Mouse (Mus musculus): ENCODE results near the gene Kdelr3. TPM values are rescaled to one million over a fixed set of nuclear protein-coding genes. Genes with fewer than 3 reads are reported as not detected.
A peak's percentile ranks its signal among the peaks of the same experiment; 100 is the strongest.

Gene Kdelr3
- polyA plus RNA-seq, 3 experiments from 2014 or later = 0.40 to 1.8 (median 0.42) TPM

- ATAC-seq = no peak
These were observed 4.5 kb upstream of the Kdelr3 start for GRCm38 (mm10) chr15:79511553-79512320.

- ATAC-seq = no peak
These were observed 2.3 kb upstream of the Kdelr3 start for GRCm38 (mm10) chr15:79513940-79514339.

- ATAC-seq = no peak
These were observed 1.5 kb downstream of the Kdelr3 start for GRCm38 (mm10) chr15:79517710-79518109.

- no peak for ATAC-seq
These were observed 2.4 kb downstream of the Kdelr3 start for GRCm38 (mm10) chr15:79518571-79518970.

- no peak for ATAC-seq
These were observed 3.4 kb downstream of the Kdelr3 start for GRCm38 (mm10) chr15:79519400-79520220.

- ATAC-seq = no peak
These were observed 9.4 kb downstream of the Kdelr3 start for GRCm38 (mm10) chr15:79525564-79525963.

- no peak for ATAC-seq
These were observed 10.0 kb downstream of the Kdelr3 start for GRCm38 (mm10) chr15:79525979-79526768.

GRCm38 (mm10) chr15:79527192-79527591 lies 11.0 kb downstream of the Kdelr3 start:
- ATAC-seq = no peak

- ATAC-seq = no peak
These were observed 11.9 kb downstream of the Kdelr3 start for GRCm38 (mm10) chr15:79527991-79528639.

GRCm38 (mm10) chr15:79529935-79530334 lies 13.7 kb downstream of the Kdelr3 start:
- ATAC-seq = no peak

GRCm38 (mm10) chr15:79533796-79534195 lies 17.6 kb downstream of the Kdelr3 start:
- no peak for ATAC-seq

GRCm38 (mm10) chr15:79543968-79544367 lies 27.8 kb downstream of the Kdelr3 start:
- ATAC-seq = no peak

GRCm38 (mm10) chr15:79545496-79545895 lies 29.3 kb downstream of the Kdelr3 start:
- ATAC-seq = no peak

GRCm38 (mm10) chr15:79545921-79546399 lies 29.7 kb downstream of the Kdelr3 start:
- peak; percentile 20 for ATAC-seq

GRCm38 (mm10) chr15:79546410-79547288 lies 30.4 kb downstream of the Kdelr3 start, which contains the start of gene Ddx17:
Ddx17 (minus strand) TSS chr15:79546741.
- peak; percentile 93 for ATAC-seq

GRCm38 (mm10) chr15:79547289-79547820 lies 31.1 kb downstream of the Kdelr3 start:
- no peak for ATAC-seq

GRCm38 (mm10) chr15:79548226-79548625 lies 32.0 kb downstream of the Kdelr3 start:
- ATAC-seq = no peak

GRCm38 (mm10) chr15:79552566-79552965 lies 36.4 kb downstream of the Kdelr3 start:
- no peak for ATAC-seq

- no peak for ATAC-seq
These were observed 43.4 kb downstream of the Kdelr3 start for GRCm38 (mm10) chr15:79559649-79560048.

- ATAC-seq = no peak
These were observed 46.2 kb downstream of the Kdelr3 start for GRCm38 (mm10) chr15:79562417-79562816.
